Mouse (Mus musculus) right cerebral cortex, adult 2 months (tissue): ENCODE data around the gene Coq4.

ENCODE experiments used
- DNase-seq, 2 experiments: peaks; one replicate each; pipeline ENCODE4 v3.0.0; 2021 to 2022; ENCODE audit warnings: low spot score in 2 of 2

Gene Coq4

DNA sequence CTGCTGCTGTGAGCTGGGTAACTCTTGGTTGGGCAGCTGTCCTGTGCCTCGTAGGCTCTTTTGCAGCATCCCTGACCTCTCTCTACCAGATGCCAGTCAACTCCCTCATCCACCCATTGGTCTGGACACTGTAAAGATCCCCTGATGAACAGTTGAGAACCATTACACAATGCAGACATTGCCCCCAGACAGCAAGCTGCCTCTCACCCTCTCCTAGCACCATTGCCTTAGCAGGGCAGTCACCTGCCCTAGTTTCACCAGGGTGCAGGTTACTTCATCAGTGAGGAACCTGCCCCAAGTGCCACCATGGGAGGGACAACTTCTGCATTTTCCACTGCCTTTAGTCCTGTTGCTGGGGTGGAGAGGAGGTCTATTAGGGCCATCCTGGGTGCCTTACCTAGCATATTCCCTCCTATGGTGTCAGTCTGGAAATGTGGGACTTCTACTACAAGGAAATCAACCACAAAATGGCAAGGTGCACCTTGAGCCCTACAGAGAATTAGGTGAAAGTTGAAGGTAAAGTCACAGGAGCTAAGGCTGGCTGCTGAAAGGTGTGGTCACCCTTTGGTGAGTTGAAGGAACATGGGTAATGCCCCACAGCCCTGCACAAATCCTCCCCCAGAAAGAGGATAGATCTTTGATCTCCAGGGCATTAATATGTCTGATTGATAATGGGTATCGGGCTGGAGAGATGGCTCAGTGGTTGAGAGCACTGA, 5.6 kb downstream of the Coq4 start:
- no peak for DNase-seq

DNA sequence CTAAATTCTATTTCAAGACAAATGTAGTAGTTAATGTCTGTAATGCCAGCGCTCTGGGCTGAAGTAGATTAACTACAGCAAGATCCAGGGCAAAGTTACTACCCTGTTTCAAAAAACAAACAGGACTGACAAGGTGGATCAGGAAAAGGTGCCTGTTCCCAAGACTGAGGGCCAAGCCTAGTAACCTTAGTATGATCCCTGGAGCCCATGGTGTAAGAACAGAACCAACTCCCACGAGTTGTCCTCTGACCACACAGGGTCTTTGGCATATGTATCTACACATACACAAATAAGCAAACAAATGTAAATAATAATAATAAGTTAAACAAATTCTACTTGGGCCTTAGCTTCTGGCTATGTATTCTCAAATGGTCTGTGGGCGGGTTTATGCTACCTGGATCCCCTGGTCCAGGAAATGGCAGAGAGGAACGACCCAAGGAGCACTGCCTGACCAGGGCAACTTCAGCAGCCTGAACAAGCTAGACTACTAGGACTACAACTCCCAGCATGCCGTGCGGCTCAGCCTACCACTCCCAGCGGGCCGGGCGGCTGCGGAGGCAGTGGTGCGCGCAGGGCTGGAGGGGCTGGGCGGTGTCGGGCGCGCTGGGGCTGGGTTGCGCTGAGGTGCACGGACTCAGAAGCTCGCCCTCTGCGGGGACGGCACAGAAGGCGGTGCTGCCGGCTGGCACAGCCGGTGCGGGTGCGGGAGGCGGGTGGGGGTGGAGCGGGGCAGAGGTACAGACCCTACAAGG, 15.0 kb downstream of the Coq4 start, which contains the start of gene Slc27a4:
Gene Slc27a4 (plus strand): TSS at position 560 of the 752 bp plus-strand sequence.
- DNase-seq: peak; percentile 98 to 99

DNA sequence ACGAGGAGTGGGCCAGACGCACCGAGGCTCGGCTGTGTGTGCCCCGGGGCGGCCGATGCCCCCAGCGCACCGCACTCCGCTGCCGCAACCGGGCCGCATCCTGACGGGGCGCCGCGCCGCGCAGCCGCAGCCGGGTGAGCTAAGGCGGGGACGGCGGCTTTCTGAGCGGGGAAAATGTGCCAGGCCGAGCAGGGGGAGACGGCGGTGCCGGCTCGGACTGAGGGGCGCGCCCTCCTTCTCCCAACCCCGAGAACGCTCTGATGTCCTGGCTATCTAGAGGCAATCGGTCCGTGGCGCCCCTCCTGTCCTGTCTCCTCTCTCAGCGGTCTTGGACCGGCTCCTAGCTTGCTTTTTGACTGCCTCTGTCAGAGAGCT, 15.5 kb downstream of the Coq4 start:
- peak in 1 of 2 experiments; percentile 61 for DNase-seq

DNA sequence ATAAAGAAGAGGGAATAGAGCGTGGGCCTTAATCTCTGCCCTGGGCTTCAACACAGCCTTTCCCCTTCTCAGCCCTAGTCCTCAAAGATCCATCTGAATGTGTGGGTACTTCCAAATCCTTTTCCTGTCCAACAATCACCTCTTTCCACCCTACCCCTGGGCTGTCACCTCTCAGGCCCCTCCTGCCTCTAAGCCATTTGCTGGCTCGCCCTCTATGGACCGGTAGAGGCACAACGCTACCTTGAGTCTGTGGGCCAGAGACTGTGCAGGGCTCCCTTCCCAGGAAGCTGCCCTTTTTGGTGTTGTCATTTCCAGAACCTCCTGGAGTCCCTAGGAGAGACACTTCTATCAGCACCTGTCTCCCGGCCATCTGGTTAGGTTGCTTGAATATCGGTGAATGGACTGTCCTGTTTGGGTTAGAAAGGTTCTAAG, 16.1 kb downstream of the Coq4 start:
- DNase-seq: no peak

DNA sequence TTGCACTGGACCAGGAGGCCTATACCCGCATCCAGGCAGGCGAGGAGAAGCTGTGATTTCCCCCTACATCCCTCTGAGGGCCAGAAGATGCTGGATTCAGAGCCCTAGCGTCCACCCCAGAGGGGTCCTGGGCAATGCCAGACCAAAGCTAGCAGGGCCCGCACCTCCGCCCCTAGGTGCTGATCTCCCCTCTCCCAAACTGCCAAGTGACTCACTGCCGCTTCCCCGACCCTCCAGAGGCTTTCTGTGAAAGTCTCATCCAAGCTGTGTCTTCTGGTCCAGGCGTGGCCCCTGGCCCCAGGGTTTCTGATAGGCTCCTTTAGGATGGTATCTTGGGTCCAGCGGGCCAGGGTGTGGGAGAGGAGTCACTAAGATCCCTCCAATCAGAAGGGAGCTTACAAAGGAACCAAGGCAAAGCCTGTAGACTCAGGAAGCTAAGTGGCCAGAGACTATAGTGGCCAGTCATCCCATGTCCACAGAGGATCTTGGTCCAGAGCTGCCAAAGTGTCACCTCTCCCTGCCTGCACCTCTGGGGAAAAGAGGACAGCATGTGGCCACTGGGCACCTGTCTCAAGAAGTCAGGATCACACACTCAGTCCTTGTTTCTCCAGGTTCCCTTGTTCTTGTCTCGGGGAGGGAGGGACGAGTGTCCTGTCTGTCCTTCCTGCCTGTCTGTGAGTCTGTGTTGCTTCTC, 28.5 kb downstream of the Coq4 start:
- DNase-seq: no peak

DNA sequence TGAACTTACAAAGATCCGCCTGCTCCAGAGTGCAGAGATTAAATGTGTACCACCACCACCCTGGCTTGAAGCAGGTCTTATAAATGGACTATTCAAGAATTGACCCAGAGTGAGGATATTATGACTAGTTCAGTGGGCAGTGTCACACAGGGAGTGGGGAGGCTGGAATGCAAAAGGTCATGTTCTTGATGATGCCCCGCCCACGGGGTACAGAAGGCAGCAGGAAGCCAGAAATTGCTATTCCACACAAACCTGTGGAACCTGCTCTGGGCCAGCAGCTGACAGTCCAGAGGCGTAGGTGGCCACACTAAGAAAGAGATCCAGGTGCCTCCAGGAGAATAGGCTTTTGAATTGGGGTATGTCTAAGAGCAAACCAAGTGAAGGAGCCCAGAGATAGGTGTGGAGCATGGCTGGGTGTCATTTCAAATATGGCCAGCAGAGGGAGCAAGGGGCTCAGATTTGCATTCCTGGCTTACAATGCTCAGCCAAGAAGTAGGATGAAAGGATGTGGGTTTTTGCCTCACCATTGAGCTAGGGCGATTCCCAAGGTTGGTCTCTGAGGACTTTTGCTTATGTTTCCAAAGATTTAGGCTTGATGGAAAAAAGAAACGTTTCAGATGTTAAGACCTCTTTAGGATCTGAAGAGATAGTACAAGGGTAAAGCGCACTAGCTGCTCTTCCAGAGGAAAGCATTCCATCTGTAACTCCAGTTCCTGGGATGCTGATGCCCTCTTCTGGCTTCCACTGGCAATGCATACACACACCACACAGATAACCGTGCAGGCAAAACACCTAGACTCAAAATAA, 30.3 kb downstream of the Coq4 start:
- DNase-seq: peak; percentile 92 to 96

DNA sequence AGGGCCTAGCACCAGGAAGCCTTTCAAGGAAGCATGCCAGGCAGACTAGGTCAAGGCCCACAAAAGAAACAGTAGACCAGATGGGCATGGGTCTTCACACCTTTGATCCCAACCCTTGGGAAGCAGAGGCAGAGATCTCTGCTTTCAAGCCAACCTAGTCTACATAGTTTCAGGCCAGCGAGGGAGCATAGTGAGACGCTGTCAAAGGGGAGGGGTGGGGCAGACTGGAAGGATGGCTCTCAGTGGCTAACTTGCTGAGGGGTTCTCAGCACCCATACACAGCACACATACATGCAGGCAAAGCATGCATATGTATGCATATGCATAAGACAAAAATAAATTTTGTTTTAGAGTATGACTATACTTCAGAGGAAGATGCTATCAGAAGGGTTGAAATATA, 32.1 kb downstream of the Coq4 start:
- no peak for DNase-seq

DNA sequence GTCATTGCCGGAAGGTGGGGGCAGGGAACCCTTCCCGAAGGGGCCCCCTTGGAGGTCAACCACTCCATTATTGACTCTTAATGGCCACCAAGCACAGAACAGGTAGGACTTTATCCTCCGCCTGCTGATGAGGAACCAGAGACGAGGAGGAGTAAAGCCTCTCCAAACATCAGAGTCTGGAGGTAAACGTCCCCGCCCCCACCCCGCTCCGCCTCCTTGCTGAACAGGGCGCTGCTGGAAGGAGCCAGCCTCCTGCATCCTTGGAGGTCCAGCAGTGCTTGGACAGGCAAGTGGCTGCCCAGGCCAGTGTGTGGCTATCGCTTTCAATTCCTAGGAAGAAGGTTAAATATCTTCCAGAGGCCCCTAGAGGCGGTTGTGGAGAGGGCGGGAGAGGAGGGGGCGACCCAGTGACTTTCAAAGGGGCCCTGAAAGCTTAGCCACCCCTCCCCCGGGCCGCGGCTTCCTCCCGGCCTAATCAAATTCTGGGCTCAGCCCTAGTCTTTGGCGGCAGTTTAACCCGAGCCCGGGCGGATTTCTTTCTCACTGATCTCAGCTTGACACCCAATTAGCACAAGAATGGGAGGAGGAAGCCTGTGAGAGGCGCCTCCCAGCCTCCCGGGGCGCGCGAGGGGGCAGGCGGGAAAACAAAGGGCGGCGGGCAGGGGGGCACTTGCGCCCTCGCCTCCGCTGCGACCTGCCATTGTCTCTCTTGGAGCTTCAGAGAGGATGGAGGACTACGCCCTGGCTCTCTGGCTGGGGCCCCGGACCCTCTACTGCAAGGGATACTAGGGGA, 32.9 kb downstream of the Coq4 start, which contains the start of gene Urm1:
Gene Urm1 (plus strand): TSS at position 51 of the 793 bp plus-strand sequence.
- DNase-seq: peak; percentile 54 to 66

DNA sequence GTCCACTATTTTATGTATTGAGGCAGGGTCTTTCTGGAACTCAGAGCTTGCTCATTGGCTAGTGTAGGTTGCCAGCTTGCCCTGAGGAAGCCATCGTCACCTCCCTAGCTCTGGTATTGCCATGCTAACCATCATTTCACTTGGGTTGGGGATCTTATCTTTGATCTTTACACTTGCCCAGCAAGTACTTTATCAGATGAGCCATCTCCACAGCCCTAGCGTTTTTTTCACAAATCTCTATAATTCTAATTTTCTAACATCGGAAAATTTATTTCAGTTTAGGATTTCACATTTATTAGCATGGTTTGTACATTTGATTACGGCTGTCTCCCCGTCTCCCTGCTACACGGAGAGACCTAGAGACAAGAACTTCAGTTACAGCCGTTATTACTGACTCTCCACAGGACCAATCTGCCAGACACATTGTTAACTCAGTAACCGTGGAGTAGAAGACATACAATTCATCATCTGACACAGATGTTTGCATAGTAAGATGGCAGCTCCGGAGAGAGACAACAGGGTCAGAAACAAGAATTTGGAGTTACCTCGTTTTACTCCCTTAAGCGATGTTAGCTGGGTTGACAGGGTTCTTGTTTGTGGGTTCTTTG, 39.1 kb downstream of the Coq4 start:
- DNase-seq: no peak

DNA sequence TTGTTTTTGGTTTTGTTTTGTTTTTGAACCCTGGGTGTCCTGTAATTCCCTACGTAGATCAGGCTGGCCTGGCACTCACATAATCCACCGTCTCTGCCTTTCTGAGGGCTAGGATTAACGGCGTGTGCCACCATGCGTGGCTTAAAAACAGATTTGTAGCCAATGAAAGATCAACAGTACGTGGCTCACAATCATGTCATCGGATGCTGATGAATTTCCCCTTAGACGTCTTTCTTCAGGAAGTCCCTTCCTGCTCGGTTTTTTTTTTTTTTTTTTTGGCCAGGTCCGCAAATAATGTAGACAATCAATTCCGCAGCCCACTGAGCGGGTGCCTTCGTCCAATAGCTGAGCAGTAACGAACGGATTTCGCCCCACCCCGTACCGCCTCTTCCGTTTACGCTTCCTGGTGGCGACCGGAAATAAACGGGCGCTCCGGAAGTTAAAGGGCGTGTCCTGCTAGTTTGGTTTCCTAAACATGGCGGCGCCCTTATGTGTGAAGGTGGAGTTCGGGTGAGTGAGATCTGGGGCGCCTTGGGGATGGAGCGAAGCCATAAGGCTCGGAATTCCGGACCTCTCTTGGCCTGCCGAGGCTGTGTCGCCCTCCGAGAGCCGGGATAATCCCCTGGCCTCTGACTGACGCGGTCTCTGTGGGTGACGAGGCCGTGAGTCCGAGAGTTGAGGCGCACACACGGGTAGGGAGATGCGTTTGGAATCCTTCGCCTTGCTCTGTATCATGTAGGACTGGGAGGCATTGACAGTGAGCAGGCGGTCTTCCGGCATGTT, 39.8 kb downstream of the Coq4 start:
- peak; percentile 96 to 97 for DNase-seq

DNA sequence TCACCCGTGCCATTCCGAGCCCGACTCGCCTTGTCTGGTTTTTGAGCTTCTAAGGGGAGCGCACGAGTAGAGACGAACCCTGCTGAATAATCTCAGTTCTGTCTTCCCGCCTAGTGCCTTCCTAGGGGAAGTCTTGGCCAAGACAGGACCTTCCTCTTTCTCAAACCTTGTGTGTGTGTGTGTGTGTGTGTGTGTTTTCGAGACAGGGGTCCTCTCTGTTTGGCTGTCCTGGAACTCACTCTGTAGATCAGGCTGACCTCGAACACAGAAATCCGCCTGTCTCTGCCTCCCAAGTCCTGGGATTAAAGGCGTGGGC, 40.4 kb downstream of the Coq4 start:
- no peak for DNase-seq

DNA sequence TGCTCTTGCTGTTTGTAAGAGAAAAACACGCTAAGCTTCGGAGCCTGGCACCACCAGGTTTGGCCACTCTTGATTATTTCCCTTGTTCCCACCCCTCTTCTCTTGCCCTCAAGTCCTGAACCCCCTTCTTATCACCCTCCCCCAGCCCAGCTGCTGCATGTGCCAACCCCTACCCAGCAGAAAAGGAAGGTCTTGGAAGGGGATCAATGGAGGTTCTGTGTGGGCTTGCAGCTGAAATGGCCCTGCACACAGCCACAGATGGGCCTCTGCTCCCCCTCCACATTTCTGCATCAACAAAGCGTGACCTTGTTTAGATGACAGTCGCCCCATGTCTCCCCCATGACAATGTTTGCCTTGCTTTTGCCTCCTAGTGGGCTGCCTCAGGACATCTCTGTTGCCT, 43.8 kb downstream of the Coq4 start:
- no peak for DNase-seq

DNA sequence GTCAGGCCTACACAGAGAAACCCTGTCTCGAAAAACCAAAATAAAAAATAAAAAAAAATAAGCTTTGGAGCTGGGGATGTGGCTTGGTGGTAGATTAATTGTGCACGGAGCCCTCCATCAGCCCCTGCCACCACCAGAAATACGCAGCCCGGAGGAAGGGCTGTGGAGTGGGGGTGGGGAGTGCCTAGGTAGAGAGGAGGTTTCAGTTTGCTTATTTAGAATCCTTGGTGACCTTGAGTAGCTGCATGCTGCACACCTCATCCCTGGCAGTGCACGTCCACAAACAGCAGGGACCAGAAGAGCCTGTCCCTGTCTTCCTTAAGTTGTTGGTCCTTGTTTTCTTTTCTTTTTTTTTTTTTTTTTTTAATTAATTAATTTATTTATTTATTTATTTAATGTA, 46.5 kb downstream of the Coq4 start:
- DNase-seq: no peak

DNA sequence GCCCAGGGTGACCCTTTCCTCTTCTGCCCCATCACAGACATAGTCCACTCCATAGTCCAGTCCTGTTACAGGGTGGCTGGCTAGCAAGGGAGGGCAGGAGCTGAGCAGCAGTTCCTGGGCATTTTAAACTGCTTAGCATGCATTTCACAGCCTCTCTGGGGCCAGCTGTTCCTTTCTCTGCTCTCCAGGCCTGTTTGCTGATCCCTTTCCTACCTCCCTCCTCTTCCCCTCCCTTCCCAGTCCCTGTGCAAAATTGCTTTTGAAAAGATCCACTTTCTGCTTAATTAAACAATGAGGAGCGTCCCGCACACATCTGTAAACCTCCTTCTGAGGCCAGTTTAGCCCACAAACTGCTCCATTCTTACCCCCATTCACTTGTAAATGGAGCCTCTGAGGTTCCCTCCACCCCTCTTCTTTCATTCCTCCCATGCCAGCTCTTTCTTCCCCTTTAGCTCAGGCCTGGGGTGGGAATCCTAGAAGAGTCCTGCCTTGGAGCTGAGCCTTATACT, 48.2 kb downstream of the Coq4 start:
- DNase-seq: no peak

DNA sequence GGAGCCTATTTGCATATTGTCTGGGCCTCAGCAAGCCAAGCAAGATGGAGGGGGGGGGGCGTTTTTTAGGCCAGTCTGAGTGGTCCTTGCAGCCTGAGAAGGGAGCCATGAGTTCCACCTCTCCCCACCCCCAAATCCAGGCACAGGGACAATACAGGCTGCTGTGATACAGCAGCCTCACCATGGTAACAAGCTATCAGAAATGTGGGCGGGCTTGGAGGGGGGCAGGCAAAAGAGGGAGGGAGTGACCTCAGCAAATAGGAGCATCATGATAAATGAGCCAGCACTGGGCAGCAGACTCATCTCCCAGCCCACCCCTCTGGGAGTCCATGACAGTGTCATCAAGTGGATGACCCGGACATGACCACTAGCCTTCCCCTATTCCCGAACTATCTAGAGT, 52.2 kb downstream of the Coq4 start:
- DNase-seq: no peak

DNA sequence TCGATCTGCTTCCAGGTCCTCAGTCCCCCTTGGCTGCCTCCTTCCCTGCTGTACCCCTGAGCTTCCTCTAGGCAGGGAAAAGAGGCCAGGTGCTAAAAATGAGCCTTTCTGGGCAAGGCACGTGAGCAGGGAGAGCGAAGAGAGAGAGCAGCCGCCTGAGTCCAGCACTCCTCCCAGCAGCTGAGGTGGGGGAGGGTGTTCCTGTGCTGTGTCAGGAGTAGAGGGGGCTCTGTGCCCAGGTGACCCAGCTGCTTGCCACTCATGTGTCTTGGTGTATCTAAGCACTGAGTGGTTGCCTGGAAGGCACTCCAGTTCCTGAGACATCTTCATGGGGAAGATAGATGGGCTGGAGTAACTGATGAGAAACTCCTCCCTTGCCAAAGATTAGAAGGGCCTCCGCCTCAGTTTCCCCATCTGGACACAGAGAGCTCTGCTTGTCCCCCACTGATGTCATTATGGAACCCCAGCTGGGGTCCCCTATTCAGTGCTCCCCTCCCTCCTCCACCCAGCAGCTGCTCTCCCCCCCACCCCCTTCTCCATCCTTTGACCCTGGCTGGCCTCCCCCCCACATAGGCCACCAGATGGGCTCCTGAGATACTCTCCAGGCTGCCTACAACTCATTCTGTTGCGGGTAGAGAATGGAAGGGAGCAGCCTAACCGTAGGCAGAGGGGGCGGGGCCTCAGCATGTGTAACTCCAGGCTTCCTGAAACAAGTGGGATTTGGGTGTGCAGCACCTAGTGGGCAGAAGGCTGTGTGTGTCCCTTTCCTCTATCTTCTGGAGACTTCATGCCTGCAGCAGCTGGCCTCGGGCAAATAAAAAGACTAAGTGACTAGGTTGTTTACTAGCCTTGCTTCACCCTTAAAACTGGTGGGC, 56.2 kb downstream of the Coq4 start:
- DNase-seq: peak; percentile 41 to 50

DNA sequence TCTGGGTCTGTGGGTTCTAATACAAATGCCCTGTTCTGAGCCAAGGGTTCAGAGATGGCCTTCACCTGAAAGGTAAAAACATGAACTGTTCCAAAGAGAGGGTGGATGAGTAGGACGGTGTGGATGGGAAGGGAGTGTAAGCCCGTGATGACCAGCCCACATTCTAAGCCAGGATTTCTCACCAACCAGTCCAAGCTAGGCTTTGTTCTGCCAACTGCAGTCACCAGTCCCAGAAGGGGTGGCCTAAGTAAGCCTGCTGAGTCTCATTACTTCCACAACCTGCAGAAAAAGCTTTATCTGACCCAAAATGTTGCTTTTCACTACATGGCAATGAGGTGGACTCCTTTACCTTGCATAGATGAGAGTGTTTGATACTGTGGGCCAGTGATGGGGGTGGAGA, 56.8 kb downstream of the Coq4 start:
- no peak for DNase-seq

DNA sequence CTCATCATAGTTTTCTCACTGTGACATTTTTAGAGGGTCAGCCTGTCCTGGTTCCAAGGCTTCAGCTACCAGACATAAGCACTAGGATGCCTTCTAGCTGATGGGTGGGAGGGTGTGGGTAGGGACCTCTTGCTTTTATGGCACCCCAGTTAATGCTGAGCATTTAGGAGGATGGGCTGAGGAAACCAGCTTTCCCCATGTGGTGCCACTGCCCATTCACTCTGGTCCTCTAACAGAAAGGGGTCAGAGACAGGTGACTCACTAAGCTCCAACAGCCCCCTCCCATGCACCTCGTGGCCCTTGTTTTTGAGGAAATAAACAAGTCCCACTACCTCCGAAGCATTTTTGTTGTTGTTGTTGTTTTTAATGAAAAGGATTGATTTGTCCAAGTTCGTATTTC, 57.4 kb downstream of the Coq4 start:
- DNase-seq: no peak

DNA sequence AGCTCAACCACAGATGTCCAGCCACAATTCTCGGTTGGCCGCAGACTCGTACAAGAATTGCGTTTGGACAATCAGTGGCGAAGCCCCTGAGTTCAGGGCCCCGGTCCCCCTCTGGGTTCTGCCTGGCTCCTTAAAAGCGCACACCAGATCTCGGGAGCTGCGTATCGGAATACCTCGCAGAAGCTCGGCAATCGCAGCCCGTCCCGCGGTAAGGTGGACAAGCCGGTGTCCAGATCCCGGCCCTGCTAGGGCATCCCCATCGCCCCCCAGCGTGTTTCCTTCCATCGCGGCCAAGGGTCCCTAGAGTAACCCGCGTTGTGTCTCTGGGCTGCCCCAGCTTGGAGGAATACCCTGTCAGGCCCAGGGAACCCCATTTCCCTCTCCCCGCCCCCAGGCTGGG, 58.3 kb downstream of the Coq4 start:
- DNase-seq: no peak
